ENCODE assay signal across 26 mouse cellular contexts in the genomic region with DNA sequence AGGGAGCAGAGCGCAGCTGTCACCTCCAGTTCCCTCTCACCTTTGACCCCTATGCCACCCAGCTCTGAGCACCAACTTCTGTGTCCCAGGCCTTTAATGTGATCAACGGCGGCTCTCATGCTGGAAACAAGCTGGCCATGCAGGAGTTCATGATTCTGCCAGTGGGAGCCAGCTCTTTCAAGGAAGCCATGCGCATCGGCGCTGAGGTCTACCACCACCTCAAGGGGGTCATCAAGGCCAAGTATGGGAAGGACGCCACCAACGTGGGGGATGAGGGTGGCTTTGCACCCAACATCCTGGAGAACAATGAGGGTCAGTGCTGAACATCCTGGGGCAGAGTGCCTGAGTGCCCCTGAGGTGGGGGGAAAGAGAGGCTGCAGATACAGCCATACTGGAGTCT. TPM values are rescaled to one million over a fixed set of nuclear protein-coding genes. Genes with fewer than 3 reads are reported as not detected.
DNase-seq lines count a peak whose midpoint lies in the region; ATAC-seq and TF ChIP-seq lines count a peak whose summit lies in the region.
"Had no signal": no experiment of that assay in that cellular context is flagged by ENCODE, and none has a peak within 500 bp of the region (broad histone marks: within the 10 kb centered on the region; RNA-seq: fewer than 3 reads in every experiment).

No protein-coding gene starts in this region.

- peak overlapping the region; percentile 94 for H3K4me3 ChIP-seq in gastrocnemius, adult 2 months
- 0 out of 2 replicates have a peak overlapping the region, but pooled peaks have one; percentile 16 for H3K4me3 ChIP-seq in heart, embryonic 10.5 days
- no peak overlapping the region for H3K4me3 ChIP-seq in heart, embryonic 12.5 days
- H3K4me3 ChIP-seq in limb, embryonic 15.5 days = no peak overlapping the region
- no peak overlapping the region for H3K4me3 ChIP-seq in limb, embryonic 10.5 days
- H3K4me3 ChIP-seq: embryonic facial prominence, embryonic 10.5 days; embryonic facial prominence, embryonic 13.5 days; erythroblast, embryonic 14.5 days; forebrain, embryonic 12.5 days; forebrain, embryonic 15.5 days; heart, embryonic 13.5 days; hindbrain, embryonic 15.5 days; intestine, embryonic 15.5 days had no signal

- no peak overlapping the region for H3K4me2 ChIP-seq in heart, embryonic 12.5 days
- no peak overlapping the region for H3K4me2 ChIP-seq in limb, embryonic 15.5 days
- H3K4me2 ChIP-seq: embryonic facial prominence, embryonic 13.5 days; forebrain, embryonic 12.5 days; forebrain, embryonic 15.5 days; heart, embryonic 13.5 days; hindbrain, embryonic 15.5 days; intestine, embryonic 15.5 days had no signal

- peak overlapping the region; percentile 92 for H3K27ac ChIP-seq in gastrocnemius, adult 2 months
- no peak overlapping the region for H3K27ac ChIP-seq in heart, embryonic 10.5 days
- H3K27ac ChIP-seq in heart, embryonic 12.5 days (ENCODE audit: poor library complexity, severe bottlenecking) = no peak overlapping the region
- H3K27ac ChIP-seq in limb, embryonic 15.5 days = 0 out of 2 replicates have a peak overlapping the region, but pooled peaks have one; percentile 35
- no peak overlapping the region for H3K27ac ChIP-seq in limb, embryonic 10.5 days
- H3K27ac ChIP-seq: embryonic facial prominence, embryonic 10.5 days; embryonic facial prominence, embryonic 13.5 days; forebrain, embryonic 12.5 days; forebrain, embryonic 15.5 days; heart, embryonic 13.5 days; hindbrain, embryonic 15.5 days; intestine, embryonic 15.5 days had no signal

- intact Hi-C loops in gastrocnemius, adult 2 months (cut with DNase I) = no loop called here

- TF ChIP-seq CTCF in gastrocnemius, adult 2 months (IDR thresholded peaks at IDR 0.05) = no peak

- no peaks in the 10 kb centered on the region for H3K9me3 ChIP-seq in heart, embryonic 10.5 days
- H3K9me3 ChIP-seq in heart, embryonic 12.5 days (replicated peaks) = no peaks in the 10 kb centered on the region
- no peaks in the 10 kb centered on the region for H3K9me3 ChIP-seq in limb, embryonic 15.5 days
- H3K9me3 ChIP-seq in limb, embryonic 10.5 days (replicated peaks) = no peaks in the 10 kb centered on the region
- H3K9me3 ChIP-seq: embryonic facial prominence, embryonic 10.5 days; embryonic facial prominence, embryonic 13.5 days; forebrain, embryonic 12.5 days; forebrain, embryonic 15.5 days; heart, embryonic 13.5 days; hindbrain, embryonic 15.5 days; intestine, embryonic 15.5 days had no signal

- 92% methylated on average over 8 of the region's 8 CpGs for WGBS in heart, embryonic 10.5 days
- 85% methylated on average over 8 of the region's 8 CpGs for WGBS in heart, embryonic 12.5 days
- 82% methylated on average over 8 of the region's 8 CpGs for WGBS in limb, embryonic 15.5 days
- 88% methylated on average over 8 of the region's 8 CpGs for WGBS in limb, embryonic 10.5 days

- H3K9ac ChIP-seq in heart, embryonic 12.5 days = no peak overlapping the region
- no peak overlapping the region for H3K9ac ChIP-seq in limb, embryonic 15.5 days
- H3K9ac ChIP-seq: embryonic facial prominence, embryonic 13.5 days; forebrain, embryonic 12.5 days; forebrain, embryonic 15.5 days; hindbrain, embryonic 15.5 days; intestine, embryonic 15.5 days had no signal

- H3K27me3 ChIP-seq in heart, embryonic 10.5 days (ENCODE audit: insufficient read depth, poor library complexity, severe bottlenecking) = no peaks in the 10 kb centered on the region
- no peaks in the 10 kb centered on the region for H3K27me3 ChIP-seq in heart, embryonic 12.5 days (replicated peaks)
- H3K27me3 ChIP-seq in limb, embryonic 15.5 days = no peaks in the 10 kb centered on the region
- no peaks in the 10 kb centered on the region for H3K27me3 ChIP-seq in limb, embryonic 10.5 days (ENCODE audit: low read depth, poor library complexity, severe bottlenecking)
- H3K27me3 ChIP-seq: embryonic facial prominence, embryonic 13.5 days; forebrain, embryonic 15.5 days; heart, embryonic 13.5 days; hindbrain, embryonic 15.5 days; intestine, embryonic 15.5 days had no signal

- ATAC-seq in heart, embryonic 12.5 days (ENCODE audit: insufficient number of reproducible peaks, low FRiP score) = no peak
- ATAC-seq in limb, embryonic 15.5 days (ENCODE audit: insufficient number of reproducible peaks, low FRiP score, low TSS enrichment, low read depth) = no peak
- ATAC-seq: CD4-positive, CD25-positive, alpha-beta regulatory T cell, adult 4 months; forebrain, embryonic 15.5 days; intestine, embryonic 15.5 days had no signal

- DNase-seq in gastrocnemius, adult 2 months = no peak
- DNase-seq in gastrocnemius, postnatal 10 days = no peak
- no peak for DNase-seq in heart, embryonic 10.5 days (ENCODE audit: low spot score)
- no peak for DNase-seq in limb, embryonic 10.5 days (ENCODE audit: low spot score)
- DNase-seq in right cerebral cortex, postnatal 14 days = no peak
- DNase-seq: adrenal gland, postnatal 10 days; adrenal gland, postnatal 36 days; cerebellum, adult 8-10 months; cerebellum, postnatal 10 days; cerebellum, postnatal 36 days; embryo, embryonic 11 days; gastrocnemius, postnatal 14 days; heart, postnatal 4 days; kidney, adult 11 months; kidney, adult 8-10 months had no signal

- peaks cover 54% of the 10 kb centered on the region for H3K4me1 ChIP-seq in heart, embryonic 10.5 days
- H3K4me1 ChIP-seq in heart, embryonic 12.5 days (replicated peaks) = peaks cover 51% of the 10 kb centered on the region
- H3K4me1 ChIP-seq in limb, embryonic 15.5 days = peaks cover 36% of the 10 kb centered on the region
- peaks cover 36% of the 10 kb centered on the region for H3K4me1 ChIP-seq in limb, embryonic 10.5 days

- H3K36me3 ChIP-seq in heart, embryonic 10.5 days = peaks cover 72% of the 10 kb centered on the region
- H3K36me3 ChIP-seq in heart, embryonic 12.5 days = peaks cover 62% of the 10 kb centered on the region
- H3K36me3 ChIP-seq in limb, embryonic 15.5 days = peaks cover 58% of the 10 kb centered on the region
- H3K36me3 ChIP-seq in limb, embryonic 10.5 days = peaks cover 68% of the 10 kb centered on the region

RNA-seq across cellular contexts. Expression of gene Eno3, which starts 3.6 kb away (rescaled TPM):
- total RNA-seq in gastrocnemius, adult 2 months (2021) = 1,000 to 10,000 TPM; 7,153 to 7,488 TPM
- 1,000 to 10,000 TPM; 5,193 to 5,983 TPM for total RNA-seq in gastrocnemius, postnatal 10 days (2021)
- polyA plus RNA-seq in heart, embryonic 10.5 days (2016; fragmentation: Nextera tagmentation; extraction: Ambion mirVana) = 188 and 256 TPM in 2 replicates
- polyA plus RNA-seq in heart, embryonic 12.5 days (2016; fragmentation: Nextera tagmentation; extraction: Ambion mirVana) = 238 and 239 TPM in 2 replicates
- polyA plus RNA-seq in limb, embryonic 15.5 days (2015; fragmentation: Nextera tagmentation; extraction: Ambion mirVana) = 71.5 and 252 TPM in 2 replicates
- polyA plus RNA-seq in limb, embryonic 10.5 days (2016; fragmentation: Nextera tagmentation; extraction: Ambion mirVana) = 67.8 and 75.6 TPM in 2 replicates

RNA-seq across cellular contexts. Expression of gene Pfn1, which starts 6.1 kb away (rescaled TPM):
- total RNA-seq in gastrocnemius, adult 2 months (2021) = 100 to 1,000 TPM; 252 to 257 TPM
- total RNA-seq in gastrocnemius, postnatal 10 days (2021) = 100 to 1,000 TPM; 465 to 491 TPM
- polyA plus RNA-seq in heart, embryonic 10.5 days (2016; fragmentation: Nextera tagmentation; extraction: Ambion mirVana) = 2,022 and 2,208 TPM in 2 replicates
- 1,661 and 1,678 TPM in 2 replicates for polyA plus RNA-seq in heart, embryonic 12.5 days (2016; fragmentation: Nextera tagmentation; extraction: Ambion mirVana)
- 1,605 and 1,679 TPM in 2 replicates for polyA plus RNA-seq in limb, embryonic 15.5 days (2015; fragmentation: Nextera tagmentation; extraction: Ambion mirVana)
- polyA plus RNA-seq in limb, embryonic 10.5 days (2016; fragmentation: Nextera tagmentation; extraction: Ambion mirVana) = 2,132 and 2,568 TPM in 2 replicates

RNA-seq across cellular contexts. Expression of gene Spag7, which starts 8.6 kb away (rescaled TPM):
- 10 to 100 TPM; 86.3 to 86.4 TPM for total RNA-seq in gastrocnemius, adult 2 months (2021)
- total RNA-seq in gastrocnemius, postnatal 10 days (2021) = 100 to 1,000 TPM; 131 to 133 TPM
- polyA plus RNA-seq in heart, embryonic 10.5 days (2016; fragmentation: Nextera tagmentation; extraction: Ambion mirVana) = 204 and 209 TPM in 2 replicates
- 164 and 170 TPM in 2 replicates for polyA plus RNA-seq in heart, embryonic 12.5 days (2016; fragmentation: Nextera tagmentation; extraction: Ambion mirVana)
- 149 and 172 TPM in 2 replicates for polyA plus RNA-seq in limb, embryonic 15.5 days (2015; fragmentation: Nextera tagmentation; extraction: Ambion mirVana)
- polyA plus RNA-seq in limb, embryonic 10.5 days (2016; fragmentation: Nextera tagmentation; extraction: Ambion mirVana) = 182 and 196 TPM in 2 replicates

RNA-seq across cellular contexts. Expression of gene Slc25a11, which starts 13.3 kb away (rescaled TPM):
- 100 to 1,000 TPM; 264 to 408 TPM for total RNA-seq in gastrocnemius, adult 2 months (2021)
- total RNA-seq in gastrocnemius, postnatal 10 days (2021) = 100 to 1,000 TPM; 252 to 283 TPM
- 207 and 246 TPM in 2 replicates for polyA plus RNA-seq in heart, embryonic 10.5 days (2016; fragmentation: Nextera tagmentation; extraction: Ambion mirVana)
- polyA plus RNA-seq in heart, embryonic 12.5 days (2016; fragmentation: Nextera tagmentation; extraction: Ambion mirVana) = 227 and 229 TPM in 2 replicates
- 165 and 188 TPM in 2 replicates for polyA plus RNA-seq in limb, embryonic 15.5 days (2015; fragmentation: Nextera tagmentation; extraction: Ambion mirVana)
- 136 and 160 TPM in 2 replicates for polyA plus RNA-seq in limb, embryonic 10.5 days (2016; fragmentation: Nextera tagmentation; extraction: Ambion mirVana)

RNA-seq across cellular contexts. Expression of gene Rnf167, which starts 13.5 kb away (rescaled TPM):
- total RNA-seq in gastrocnemius, adult 2 months (2021) = 10 to 100 TPM; 35.0 to 38.4 TPM
- 10 to 100 TPM; 41.9 to 43.7 TPM for total RNA-seq in gastrocnemius, postnatal 10 days (2021)
- 68.3 and 74.4 TPM in 2 replicates for polyA plus RNA-seq in heart, embryonic 10.5 days (2016; fragmentation: Nextera tagmentation; extraction: Ambion mirVana)
- polyA plus RNA-seq in heart, embryonic 12.5 days (2016; fragmentation: Nextera tagmentation; extraction: Ambion mirVana) = 67.4 and 70.1 TPM in 2 replicates
- polyA plus RNA-seq in limb, embryonic 15.5 days (2015; fragmentation: Nextera tagmentation; extraction: Ambion mirVana) = 124 TPM in 2 replicates
- polyA plus RNA-seq in limb, embryonic 10.5 days (2016; fragmentation: Nextera tagmentation; extraction: Ambion mirVana) = 85.0 and 104 TPM in 2 replicates

Comparison
In these comparisons a context has a peak if more than half of its experiments do, and no peak if none do; other contexts are left out.
1. H3K27ac ChIP-seq: peak in gastrocnemius, adult 2 months (single experiment) and limb, embryonic 15.5 days (single experiment); none in heart, embryonic 10.5 days (single experiment), heart, embryonic 12.5 days (single experiment) and limb, embryonic 10.5 days (single experiment).
2. H3K4me3 ChIP-seq: peak in gastrocnemius, adult 2 months (single experiment) and heart, embryonic 10.5 days (single experiment); none in heart, embryonic 12.5 days (single experiment), limb, embryonic 15.5 days (single experiment) and limb, embryonic 10.5 days (single experiment).